Comparison of ENCODE assay signal across 31 mouse cellular contexts in genomic region chr7:142205488-142205887, GRCm38 (mm10). TPM values are rescaled to one million over a fixed set of nuclear protein-coding genes. Genes with fewer than 3 reads are reported as not detected.
"Had no signal": no experiment of that assay in that cellular context is flagged by ENCODE, and none has a peak within 500 bp of the region (broad histone marks: within the 10 kb centered on the region; RNA-seq: fewer than 3 reads in every experiment).

No protein-coding gene starts in this region.

- H3K27me3 ChIP-seq: kidney, embryonic 15.5 days; limb, embryonic 15.5 days had no signal

- H3K36me3 ChIP-seq: heart, embryonic 10.5 days; heart, embryonic 12.5 days; hindbrain, embryonic 10.5 days; hindbrain, embryonic 12.5 days; kidney, embryonic 15.5 days; limb, embryonic 13.5 days; limb, embryonic 15.5 days; liver, embryonic 12.5 days had no signal

- H3K9me3 ChIP-seq: heart, embryonic 10.5 days; heart, embryonic 12.5 days; hindbrain, embryonic 10.5 days; hindbrain, embryonic 12.5 days; kidney, embryonic 15.5 days; limb, embryonic 13.5 days; limb, embryonic 15.5 days; liver, embryonic 12.5 days had no signal

- H3K4me2 ChIP-seq: heart, embryonic 12.5 days; hindbrain, embryonic 12.5 days; hindbrain, embryonic 14.5 days; kidney, embryonic 15.5 days; limb, embryonic 13.5 days; limb, embryonic 15.5 days; liver, embryonic 12.5 days had no signal

- ATAC-seq: hindbrain, embryonic 16.5 days; inflammation-experienced regulatory T-cells, adult 6 months; liver, embryonic 12.5 days had no signal

- H3K4me1 ChIP-seq: heart, embryonic 10.5 days; heart, embryonic 12.5 days; hindbrain, embryonic 10.5 days; hindbrain, embryonic 12.5 days; kidney, embryonic 15.5 days; limb, embryonic 13.5 days; limb, embryonic 15.5 days; liver, embryonic 12.5 days had no signal

- DNase-seq: gastrocnemius, adult 2 months; gastrocnemius, postnatal 10 days; gastrocnemius, postnatal 25 days; heart, adult 18-20 months; heart, postnatal 10 days; heart, postnatal 4 days; kidney, adult 11 months; kidney, adult 2 months; kidney, adult 9 months; kidney, postnatal 14 days; kidney, postnatal 36 days; layer of hippocampus, postnatal 36 days; left cerebral cortex, postnatal 4 days had no signal

- H3K27ac ChIP-seq: gastrocnemius, adult 2 months; heart, embryonic 10.5 days; hindbrain, embryonic 10.5 days; hindbrain, embryonic 12.5 days; hindbrain, embryonic 14.5 days; kidney, embryonic 15.5 days; kidney, postnatal 0 days; layer of hippocampus, adult 2 months; limb, embryonic 13.5 days; limb, embryonic 15.5 days; liver, embryonic 12.5 days had no signal

- H3K4me3 ChIP-seq: gastrocnemius, adult 2 months; heart, embryonic 10.5 days; heart, embryonic 12.5 days; hindbrain, embryonic 10.5 days; hindbrain, embryonic 12.5 days; kidney, embryonic 15.5 days; layer of hippocampus, adult 2 months; limb, embryonic 13.5 days; limb, embryonic 15.5 days; liver, embryonic 12.5 days had no signal

- H3K9ac ChIP-seq: heart, embryonic 12.5 days; hindbrain, embryonic 12.5 days; hindbrain, embryonic 14.5 days; kidney, embryonic 15.5 days; limb, embryonic 13.5 days; limb, embryonic 15.5 days; liver, embryonic 12.5 days had no signal

RNA-seq across cellular contexts. Expression of gene Krtap5-3, which starts 4.3 kb away (rescaled TPM):
- polyA plus RNA-seq: heart, embryonic 10.5 days; heart, embryonic 12.5 days; heart, embryonic 14.5 days; heart, embryonic 16.5 days; hindbrain, embryonic 10.5 days; hindbrain, embryonic 12.5 days; hindbrain, embryonic 14.5 days; hindbrain, embryonic 16.5 days; inflammation-experienced regulatory T-cells, adult 6 months; kidney, adult 2 months; kidney, embryonic 15.5 days; kidney, postnatal 0 days; limb, embryonic 11.5 days; limb, embryonic 13.5 days; limb, embryonic 15.5 days; liver, adult 2 months; liver, embryonic 12.5 days had no signal

RNA-seq across cellular contexts. Expression of gene Gm7579, which starts 6.2 kb away (rescaled TPM):
- polyA plus RNA-seq: frontal cortex, adult 2 months; heart, embryonic 10.5 days; heart, embryonic 12.5 days; heart, embryonic 14.5 days; heart, embryonic 16.5 days; hindbrain, embryonic 10.5 days; hindbrain, embryonic 12.5 days; hindbrain, embryonic 14.5 days; hindbrain, embryonic 16.5 days; inflammation-experienced regulatory T-cells, adult 6 months; kidney, adult 2 months; kidney, embryonic 15.5 days; kidney, postnatal 0 days; limb, embryonic 11.5 days; limb, embryonic 13.5 days; limb, embryonic 15.5 days; liver, adult 2 months; liver, embryonic 12.5 days had no signal

RNA-seq across cellular contexts. Expression of gene Gm10153, which starts 15.3 kb away (rescaled TPM):
- polyA plus RNA-seq: frontal cortex, adult 2 months; heart, embryonic 10.5 days; heart, embryonic 12.5 days; heart, embryonic 14.5 days; heart, embryonic 16.5 days; hindbrain, embryonic 10.5 days; hindbrain, embryonic 12.5 days; hindbrain, embryonic 14.5 days; hindbrain, embryonic 16.5 days; inflammation-experienced regulatory T-cells, adult 6 months; kidney, adult 2 months; kidney, embryonic 15.5 days; kidney, postnatal 0 days; limb, embryonic 11.5 days; limb, embryonic 13.5 days; limb, embryonic 15.5 days; liver, adult 2 months; liver, embryonic 12.5 days had no signal

RNA-seq across cellular contexts. Expression of gene Krtap5-5, which starts 24.3 kb away (rescaled TPM):
- polyA plus RNA-seq: frontal cortex, adult 2 months; heart, embryonic 10.5 days; heart, embryonic 12.5 days; heart, embryonic 14.5 days; heart, embryonic 16.5 days; hindbrain, embryonic 10.5 days; hindbrain, embryonic 12.5 days; hindbrain, embryonic 14.5 days; hindbrain, embryonic 16.5 days; inflammation-experienced regulatory T-cells, adult 6 months; kidney, adult 2 months; kidney, embryonic 15.5 days; kidney, postnatal 0 days; limb, embryonic 11.5 days; limb, embryonic 13.5 days; limb, embryonic 15.5 days; liver, adult 2 months; liver, embryonic 12.5 days had no signal

RNA-seq across cellular contexts. Expression of gene Krtap5-2, which starts 29.7 kb away (rescaled TPM):
- polyA plus RNA-seq: frontal cortex, adult 2 months; heart, embryonic 10.5 days; heart, embryonic 12.5 days; heart, embryonic 14.5 days; heart, embryonic 16.5 days; hindbrain, embryonic 10.5 days; hindbrain, embryonic 12.5 days; hindbrain, embryonic 14.5 days; hindbrain, embryonic 16.5 days; inflammation-experienced regulatory T-cells, adult 6 months; kidney, adult 2 months; kidney, embryonic 15.5 days; kidney, postnatal 0 days; limb, embryonic 11.5 days; limb, embryonic 13.5 days; limb, embryonic 15.5 days; liver, adult 2 months; liver, embryonic 12.5 days had no signal
